ENCODE assay signal across 20 mouse cellular contexts in genomic region chr10:19802958-19803357, GRCm38 (mm10). TPM values are rescaled to one million over a fixed set of nuclear protein-coding genes. Genes with fewer than 3 reads are reported as not detected.
"Had no signal": no experiment of that assay in that cellular context is flagged by ENCODE, and none has a peak within 500 bp of the region (broad histone marks: within the 10 kb centered on the region; RNA-seq: fewer than 3 reads in every experiment).

No protein-coding gene starts in this region.

- H3K4me1 ChIP-seq: limb, embryonic 12.5 days; limb, embryonic 15.5 days had no signal

- H3K9ac ChIP-seq: limb, embryonic 12.5 days; limb, embryonic 15.5 days; liver, embryonic 14.5 days; liver, postnatal 0 days; lung, embryonic 14.5 days had no signal

- H3K9me3 ChIP-seq: limb, embryonic 15.5 days had no signal

- ATAC-seq: liver, postnatal 0 days; lung, postnatal 0 days had no signal

- H3K4me2 ChIP-seq: limb, embryonic 12.5 days; limb, embryonic 15.5 days; liver, embryonic 11.5 days; lung, embryonic 14.5 days; midbrain, embryonic 11.5 days had no signal

- H3K36me3 ChIP-seq: limb, embryonic 12.5 days; limb, embryonic 15.5 days had no signal

- DNase-seq: kidney, adult 18-20 months; kidney, adult 9 months; kidney, postnatal 36 days; layer of hippocampus, postnatal 36 days; liver, postnatal 0 days; lung, embryonic 14.5 days; lung, postnatal 36 days; midbrain, embryonic 14.5 days; right cerebral cortex, postnatal 4 days; thymus, adult 18-20 months; thymus, postnatal 36 days had no signal

- H3K27ac ChIP-seq: kidney, postnatal 0 days; left cerebral cortex, adult 2 months; limb, embryonic 12.5 days; limb, embryonic 15.5 days; liver, embryonic 14.5 days had no signal

- H3K27me3 ChIP-seq: limb, embryonic 12.5 days; limb, embryonic 15.5 days had no signal

- H3K4me3 ChIP-seq: left cerebral cortex, adult 2 months; limb, embryonic 12.5 days; limb, embryonic 15.5 days had no signal

RNA-seq across cellular contexts. Expression of gene Slc35d3, which starts 48.3 kb away (rescaled TPM):
- polyA plus RNA-seq: testis, adult 2 months had no signal
